Mouse (Mus musculus): ENCODE data around the gene Fancc.

Gene Fancc

DNA sequence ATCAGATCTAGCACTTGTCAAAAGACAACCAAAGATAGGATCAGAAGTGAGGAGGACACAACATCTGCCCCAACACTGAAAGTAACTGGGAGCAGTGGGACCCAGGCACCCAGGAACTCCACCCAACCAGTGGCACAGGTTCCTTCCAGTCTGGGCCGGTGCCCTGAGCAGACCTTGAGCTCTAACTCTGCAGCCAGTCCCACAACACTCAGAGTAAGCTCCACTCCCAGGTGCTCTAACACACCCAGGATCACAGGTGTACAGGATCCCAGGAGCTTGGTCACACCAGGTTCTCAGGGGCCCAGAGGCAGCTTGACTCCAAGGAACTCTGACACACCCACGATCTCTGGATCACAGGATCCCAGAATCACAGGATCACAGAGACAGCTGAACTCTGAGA lies 74.0 kb downstream of the Fancc start:
- DNase-seq (ENCODE audit: extremely low spot score, low read depth, low spot score), result no peak

- DNase-seq (ENCODE audit: extremely low spot score, low read depth, low spot score), result no peak
Measured at GRCm38 (mm10) chr13:63421225-63421624, 75.9 kb downstream of the Fancc start.

- DNase-seq (ENCODE audit: extremely low spot score, low read depth, low spot score), result no peak
Measured at GRCm38 (mm10) chr13:63418148-63418547, 78.9 kb downstream of the Fancc start.

DNA sequence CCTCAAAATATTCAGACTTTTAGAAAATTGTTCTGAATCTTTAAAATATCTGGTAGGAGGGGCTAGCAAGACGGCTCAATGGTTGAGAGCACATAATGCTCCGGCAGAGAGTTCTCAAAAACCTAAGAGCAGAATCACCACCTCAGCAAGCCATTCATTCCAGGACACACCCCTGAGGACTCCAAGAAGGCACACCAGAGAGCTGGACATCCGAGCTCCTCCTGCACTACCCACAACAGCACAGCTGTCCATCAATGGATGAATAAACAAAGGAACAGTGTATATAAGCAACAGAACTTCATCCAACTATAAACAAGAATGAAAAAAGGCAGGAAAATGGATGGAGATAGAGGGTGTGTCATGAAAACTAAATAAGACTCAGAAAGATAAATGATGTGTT lies 80.3 kb downstream of the Fancc start:
- no peak for DNase-seq (ENCODE audit: extremely low spot score, low read depth, low spot score)

- DNase-seq (ENCODE audit: extremely low spot score, low read depth, low spot score), result no peak
Measured at GRCm38 (mm10) chr13:63412662-63413061, 84.4 kb downstream of the Fancc start.

GRCm38 (mm10) chr13:63411310-63412022 lies 85.6 kb downstream of the Fancc start:
- no peak for DNase-seq (ENCODE audit: extremely low spot score, low read depth, low spot score)

GRCm38 (mm10) chr13:63410578-63411298 lies 86.3 kb downstream of the Fancc start:
- DNase-seq (ENCODE audit: extremely low spot score, low read depth, low spot score), result no peak

- DNase-seq (ENCODE audit: extremely low spot score, low read depth, low spot score), result no peak
Measured at GRCm38 (mm10) chr13:63405151-63405550, 91.9 kb downstream of the Fancc start.

DNA sequence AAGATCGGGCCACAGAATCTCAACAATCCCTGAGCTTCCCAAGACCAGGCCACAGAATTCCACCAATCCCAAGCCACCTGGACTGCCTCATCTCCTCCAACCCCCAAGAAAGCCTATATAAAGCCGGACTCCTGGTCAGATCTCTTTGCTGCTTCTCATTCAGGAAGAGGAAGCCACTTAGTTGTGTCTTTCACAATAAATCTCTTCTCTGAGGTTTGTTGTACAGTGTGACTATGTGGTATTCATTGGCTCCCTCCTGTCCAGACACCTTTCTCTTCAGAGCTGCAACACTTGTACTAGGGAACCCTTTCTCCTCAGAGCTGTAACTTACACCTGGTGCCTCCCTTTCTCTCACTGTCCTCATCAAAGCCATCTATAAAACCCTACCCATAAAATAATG lies 92.4 kb downstream of the Fancc start:
- DNase-seq (ENCODE audit: extremely low spot score, low read depth, low spot score), result no peak

GRCm38 (mm10) chr13:63402823-63403222 lies 94.3 kb downstream of the Fancc start:
- DNase-seq (ENCODE audit: extremely low spot score, low read depth, low spot score), result no peak

GRCm38 (mm10) chr13:63400069-63400468 lies 97.0 kb downstream of the Fancc start:
- no peak for DNase-seq (ENCODE audit: extremely low spot score, low read depth, low spot score)

DNA sequence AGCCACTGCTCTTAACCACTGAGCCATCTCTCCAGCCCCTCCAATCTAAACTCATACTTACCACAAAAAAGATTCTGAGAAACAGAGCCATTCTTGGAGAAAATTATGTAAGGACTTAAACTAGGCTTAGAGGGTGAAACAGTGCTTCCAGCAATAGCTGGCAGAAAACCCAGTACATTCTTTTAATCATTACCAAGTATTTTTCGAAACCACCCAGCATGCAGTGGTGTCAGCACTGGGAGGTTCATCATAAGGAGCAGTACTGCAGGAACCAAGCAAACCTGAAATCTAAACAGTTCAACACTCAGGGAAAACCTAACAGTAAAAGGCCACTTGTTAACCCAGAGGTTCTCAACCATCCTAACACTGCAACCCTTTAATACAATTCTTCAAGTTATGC lies 99.7 kb downstream of the Fancc start:
- DNase-seq (ENCODE audit: extremely low spot score, low read depth, low spot score), result no peak

- no peak for DNase-seq (ENCODE audit: extremely low spot score, low read depth, low spot score)
Measured at GRCm38 (mm10) chr13:63394304-63395063, 102.6 kb downstream of the Fancc start.

- no peak for DNase-seq (ENCODE audit: extremely low spot score, low read depth, low spot score)
Measured at GRCm38 (mm10) chr13:63385234-63385633, 111.8 kb downstream of the Fancc start.

- DNase-seq (ENCODE audit: extremely low spot score, low read depth, low spot score), result no peak
Measured at GRCm38 (mm10) chr13:63384775-63385174, 112.3 kb downstream of the Fancc start.

DNA sequence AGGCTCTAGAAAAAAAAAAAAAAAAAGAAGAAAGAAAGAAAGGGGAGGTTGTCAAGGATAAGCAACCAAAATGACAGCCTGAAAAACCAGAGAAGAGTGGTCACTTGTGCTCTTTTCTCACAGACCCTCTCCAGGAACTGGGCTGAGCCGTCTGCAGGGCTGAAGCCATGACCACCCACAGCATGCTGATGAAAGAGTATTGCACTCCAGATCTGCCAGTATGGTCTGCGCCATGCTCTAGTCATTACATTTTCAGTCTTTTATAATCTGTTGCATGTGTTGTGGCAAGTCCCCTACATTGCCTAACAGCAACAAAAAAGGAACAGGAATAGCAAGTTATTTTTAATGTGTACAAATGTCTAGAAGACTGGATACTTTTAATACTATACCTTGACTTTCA lies 114.9 kb downstream of the Fancc start:
- no peak for DNase-seq (ENCODE audit: extremely low spot score, low read depth, low spot score)

DNA sequence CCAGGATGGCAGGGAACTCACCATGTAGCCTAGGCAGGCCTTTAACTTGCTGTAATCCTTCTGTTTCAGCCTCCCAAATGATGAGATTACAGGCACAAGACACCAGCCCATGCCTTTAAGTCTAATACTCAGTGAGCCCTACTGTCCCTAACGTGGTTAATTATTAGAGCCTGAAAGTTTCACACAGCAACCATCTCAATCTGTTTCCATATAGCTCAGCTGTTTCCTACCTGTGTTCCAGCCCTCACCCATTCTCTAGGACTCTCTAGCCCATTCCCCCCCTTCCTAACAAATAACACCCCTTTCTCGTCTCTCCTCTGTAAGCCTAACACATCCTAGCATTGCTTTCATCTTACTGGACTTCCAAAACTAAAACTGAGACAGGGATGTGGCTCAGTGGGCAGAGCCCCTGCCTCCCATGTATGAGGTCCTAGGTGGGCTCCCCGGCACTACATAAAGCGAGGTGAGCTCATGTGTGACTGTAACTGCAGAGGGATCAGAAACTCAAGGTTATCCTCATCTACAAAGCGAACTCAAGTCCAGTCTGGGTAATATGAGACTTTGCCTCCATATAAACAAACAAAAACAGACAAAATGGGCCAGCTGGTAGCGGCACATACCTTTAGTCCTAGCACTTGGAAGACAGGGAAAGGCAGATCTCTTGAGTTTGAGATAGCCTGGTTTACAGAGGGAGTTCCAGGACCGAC lies 123.5 kb downstream of the Fancc start:
- DNase-seq (ENCODE audit: extremely low spot score, low read depth, low spot score), result no peak

- no peak for DNase-seq (ENCODE audit: extremely low spot score, low read depth, low spot score)
Measured at GRCm38 (mm10) chr13:63361755-63362154, 135.3 kb downstream of the Fancc start.

DNA sequence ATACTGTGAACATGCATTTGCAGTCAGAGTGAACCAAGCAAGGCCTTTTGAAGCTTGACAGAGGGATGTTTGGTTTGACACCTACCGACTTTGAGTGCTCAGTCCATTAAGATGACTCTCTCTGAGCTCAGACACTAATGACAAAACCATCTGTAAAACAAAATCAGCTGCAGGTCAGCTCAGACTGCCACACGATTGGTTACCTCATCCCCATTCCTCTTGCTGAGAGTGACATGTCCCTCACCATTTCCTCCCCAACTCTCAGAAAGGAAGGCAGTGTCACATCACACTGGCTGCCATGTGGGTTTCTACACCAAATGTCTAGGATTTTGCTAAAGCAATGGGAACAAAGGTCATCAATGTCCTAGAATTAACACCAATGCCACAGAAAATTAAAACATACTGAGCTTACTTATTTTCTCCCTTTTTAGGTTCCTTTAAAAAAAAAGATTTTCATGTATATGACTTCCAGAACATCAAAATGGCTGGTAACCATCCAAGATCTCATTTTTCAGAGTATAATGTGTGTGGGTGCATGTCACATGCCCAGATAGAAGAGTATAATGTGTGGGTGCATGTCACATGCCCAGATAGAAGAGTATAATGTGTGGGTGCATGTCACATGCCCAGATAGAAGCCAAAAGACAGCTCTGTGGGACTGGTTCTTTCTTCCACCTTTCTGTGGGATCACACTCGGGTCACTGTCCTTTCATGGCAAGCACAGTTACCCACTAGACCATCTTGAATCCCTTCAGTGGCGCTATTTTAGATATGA lies 136.8 kb downstream of the Fancc start:
- no peak for DNase-seq (ENCODE audit: extremely low spot score, low read depth, low spot score)

DNA sequence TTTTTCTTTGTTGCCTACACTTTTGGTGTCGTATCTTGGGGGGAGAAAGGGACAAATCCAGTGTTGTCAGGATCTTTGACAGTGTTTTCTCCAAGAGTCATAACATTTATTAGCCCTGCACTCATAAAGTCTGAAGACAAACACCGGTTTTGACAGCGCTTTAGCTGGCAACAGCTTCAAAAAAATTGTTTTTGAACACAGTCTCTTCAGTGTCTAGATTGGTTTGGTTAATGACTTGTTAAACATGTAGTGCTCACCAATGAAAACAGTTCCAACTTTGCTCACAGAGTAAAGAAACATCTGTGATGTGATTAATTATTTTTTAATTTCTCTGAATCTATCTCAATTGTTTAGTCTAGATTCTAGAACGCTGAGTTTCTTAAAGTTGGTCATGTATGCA lies 137.7 kb downstream of the Fancc start:
- no peak for DNase-seq (ENCODE audit: extremely low spot score, low read depth, low spot score)

- peak; percentile 68 for DNase-seq (ENCODE audit: extremely low spot score, low read depth, low spot score)
Measured at GRCm38 (mm10) chr13:63356558-63356957, 140.5 kb downstream of the Fancc start.

All from hindlimb bud, embryonic 11.5 days (tissue).